Mouse (Mus musculus) thymus, adult 2 months (tissue): ENCODE results near the gene Glb1l.

Source experiments
- CTCF ChIP-seq: fragments of 200-500 bp; IDR thresholded peaks from 2 replicates; pipeline ENCODE4 v1.5.1; 2012; ENCODE audit warnings: mild to moderate bottlenecking, control low read depth, low read length, moderate library complexity, borderline replicate concordance; ENCODE audit not compliant: control insufficient read depth, poor library complexity, insufficient read depth; ENCODE audit errors: extremely low read depth
- POLR2A ChIP-seq: fragments of 200-500 bp; IDR thresholded peaks from 2 replicates; pipeline ENCODE4 v1.6.1; 2012; ENCODE audit warnings: mild to moderate bottlenecking, low read length, control low read depth, moderate library complexity; ENCODE audit not compliant: control insufficient read depth, poor library complexity, insufficient read depth; ENCODE audit errors: extremely low read depth

GRCm38 (mm10) chr1:75230335-75230994 is 19.9 kb upstream of the Glb1l start:
- TF ChIP-seq POLR2A (no peak), CTCF (no peak)
